Mouse (Mus musculus) thymus, adult 2 months (tissue): ENCODE results near the gene Bud13.

Experiments
- CTCF ChIP-seq: fragments of 200-500 bp; IDR thresholded peaks from 2 replicates; pipeline ENCODE4 v1.5.1; 2012; ENCODE audit warnings: mild to moderate bottlenecking, control low read depth, low read length, moderate library complexity, borderline replicate concordance; ENCODE audit not compliant: control insufficient read depth, poor library complexity, insufficient read depth; ENCODE audit errors: extremely low read depth
- POLR2A ChIP-seq: fragments of 200-500 bp; IDR thresholded peaks from 2 replicates; pipeline ENCODE4 v1.6.1; 2012; ENCODE audit warnings: mild to moderate bottlenecking, low read length, control low read depth, moderate library complexity; ENCODE audit not compliant: control insufficient read depth, poor library complexity, insufficient read depth; ENCODE audit errors: extremely low read depth

DNA sequence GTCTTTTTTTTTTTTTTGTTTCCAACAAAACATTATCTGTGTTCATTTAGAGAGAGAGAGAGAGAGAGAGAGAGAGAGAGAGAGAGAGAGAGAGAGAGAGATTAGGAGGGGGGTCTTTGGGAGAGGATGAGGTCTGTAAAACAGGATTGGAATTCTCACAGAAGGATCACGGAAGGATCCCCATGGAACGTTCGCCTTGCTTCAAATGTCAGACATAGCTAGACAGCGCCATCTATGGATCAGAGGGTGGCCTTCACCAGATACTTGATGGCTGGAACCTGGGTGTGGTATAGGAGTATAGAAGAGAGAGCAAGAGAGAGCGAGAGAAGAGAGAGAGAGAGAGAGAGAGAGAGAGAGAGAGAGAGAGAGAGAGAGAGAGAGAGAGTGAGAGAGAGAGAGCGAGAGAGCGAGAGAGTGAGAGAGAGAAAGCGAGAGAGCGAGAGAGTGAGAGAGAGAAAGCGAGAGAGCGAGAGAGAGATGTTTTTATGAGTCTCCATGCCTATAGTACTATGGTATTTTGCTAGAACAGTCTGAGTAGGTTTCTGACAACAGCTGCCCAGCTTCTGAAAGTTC is 36.0 kb upstream of the Bud13 start:
- TF ChIP-seq POLR2A, result no peak
- no peak for TF ChIP-seq CTCF
